Comparison of ENCODE assay signal across 13 mouse cellular contexts in genomic region chr14:76145248-76145647, GRCm38 (mm10).
"Had no signal": no experiment of that assay in that cellular context is flagged by ENCODE, and none has a peak within 500 bp of the region (broad histone marks: within the 10 kb centered on the region; RNA-seq: fewer than 3 reads in every experiment).

No protein-coding gene starts in this region.

- H3K27me3 ChIP-seq: limb, embryonic 15.5 days; lung, embryonic 15.5 days; neural tube, embryonic 15.5 days had no signal

- H3K4me1 ChIP-seq: neural tube, embryonic 15.5 days had no signal

- H3K9me3 ChIP-seq: limb, embryonic 15.5 days; lung, embryonic 15.5 days; midbrain, embryonic 10.5 days; neural tube, embryonic 15.5 days had no signal

- H3K4me3 ChIP-seq: layer of hippocampus, adult 2 months; left cerebral cortex, adult 2 months; limb, embryonic 15.5 days; lung, embryonic 15.5 days; midbrain, embryonic 10.5 days; myocyte; neural tube, embryonic 15.5 days had no signal

- H3K9ac ChIP-seq: limb, embryonic 15.5 days; lung, embryonic 15.5 days; neural tube, embryonic 15.5 days had no signal

- H3K4me2 ChIP-seq: limb, embryonic 15.5 days; lung, embryonic 15.5 days; neural tube, embryonic 15.5 days had no signal

- DNase-seq: kidney, adult 8-10 months; kidney, postnatal 4 days; midbrain, embryonic 14.5 days; thymus, postnatal 4 days had no signal

- H3K27ac ChIP-seq: kidney, postnatal 0 days; layer of hippocampus, adult 2 months; left cerebral cortex, adult 2 months; limb, embryonic 15.5 days; lung, embryonic 15.5 days; neural tube, embryonic 15.5 days; stomach, postnatal 0 days had no signal

- H3K36me3 ChIP-seq: limb, embryonic 15.5 days; lung, embryonic 15.5 days; midbrain, embryonic 10.5 days; neural tube, embryonic 15.5 days had no signal
